Mouse (Mus musculus): ENCODE measurements around the gene Dapl1. TPM values are rescaled to one million over a fixed set of nuclear protein-coding genes. Genes with fewer than 3 reads are reported as not detected.

Dapl1 gene
- 3.5 and 4.8 TPM in 2 replicates for polyA plus RNA-seq (2012; rRNA removed)

DNA sequence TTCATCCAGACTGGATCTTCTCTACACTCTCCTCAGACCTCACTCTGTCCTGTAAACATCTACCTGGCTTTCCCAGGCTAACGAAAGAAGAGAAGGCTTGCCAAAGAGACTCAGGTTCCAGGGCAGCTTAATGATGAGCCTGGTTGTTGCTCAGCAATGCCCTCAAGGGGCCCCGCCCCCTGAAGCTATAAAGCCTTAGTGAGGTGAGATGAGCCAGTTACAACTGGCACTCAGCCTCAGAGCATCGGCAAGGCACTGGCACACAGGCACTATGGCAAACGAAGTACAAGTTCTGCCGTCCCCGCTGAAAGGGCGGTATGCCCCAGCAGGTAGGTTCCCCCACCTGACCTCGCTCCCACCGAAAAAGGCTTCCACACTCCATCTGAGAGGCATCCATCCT is at the start of gene Dapl1:
TSS of gene Dapl1 (plus strand) at position 216 of the 400 bp plus-strand sequence.
- Histone ChIP-seq H3K4me1 (ENCODE audit: control insufficient read depth, insufficient read depth, low read length) (0 out of 2 replicates have a peak, but pooled peaks cover 4% of the 10 kb centered on the region), H3K4me3 (ENCODE audit: control insufficient read depth, low read depth, low read length) (no peak within 1 kb of the TSS), H3K27ac (ENCODE audit: control insufficient read depth, insufficient read depth, low read depth, low read length) (no peak within 1 kb of the TSS), H3K27me3 (ENCODE audit: control insufficient read depth, insufficient read depth, low read length) (no peaks in the 10 kb centered on the region), H3K36me3 (ENCODE audit: control insufficient read depth, insufficient read depth, low read length) (no peaks in the 10 kb centered on the region)
- TF ChIP-seq POLR2A (IDR thresholded peaks at IDR 0.05; ENCODE audit: control insufficient read depth, low read depth, low read length) (no peak), CTCF (IDR thresholded peaks at IDR 0.05; ENCODE audit: control insufficient read depth, insufficient read depth, insufficient replicate concordance, low read depth, low read length) (no peak)

DNA sequence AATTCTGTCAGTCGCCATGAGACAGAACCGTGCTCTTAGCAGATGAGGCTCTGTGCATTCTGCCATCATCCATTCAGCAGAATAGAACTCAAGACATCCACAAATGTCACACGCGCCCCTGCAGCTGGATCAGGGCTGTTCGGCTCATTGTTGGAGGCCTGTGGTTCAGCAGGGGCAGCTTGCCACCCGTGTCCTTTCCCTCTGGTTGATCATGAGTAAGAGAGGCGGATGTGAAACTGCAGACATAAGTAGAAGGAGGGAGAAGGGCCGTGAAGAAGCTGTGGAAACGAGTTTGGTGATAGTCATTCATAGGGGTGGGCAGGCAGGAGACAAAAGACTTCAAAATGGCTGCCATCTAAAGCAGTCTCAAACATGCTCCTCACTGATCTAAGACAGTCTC is 49.6 kb upstream of the Dapl1 start:
- H3K4me1 ChIP-seq (ENCODE audit: control insufficient read depth, insufficient read depth, low read length), result peaks cover 4% of the 10 kb centered on the region; the same call in 1 of the 2 replicates
- H3K36me3 ChIP-seq (ENCODE audit: control insufficient read depth, insufficient read depth, low read length), result no peaks in the 10 kb centered on the region
- no peak overlapping the region for H3K4me3 ChIP-seq (ENCODE audit: control insufficient read depth, low read depth, low read length)
- TF ChIP-seq CTCF (IDR thresholded peaks at IDR 0.05; ENCODE audit: control insufficient read depth, insufficient read depth, insufficient replicate concordance, low read depth, low read length), result no peak
- no peak for TF ChIP-seq POLR2A (IDR thresholded peaks at IDR 0.05; ENCODE audit: control insufficient read depth, low read depth, low read length)
- no peak overlapping the region for H3K27ac ChIP-seq (ENCODE audit: control insufficient read depth, insufficient read depth, low read depth, low read length)
- H3K27me3 ChIP-seq (ENCODE audit: control insufficient read depth, insufficient read depth, low read length), result no peaks in the 10 kb centered on the region

DNA sequence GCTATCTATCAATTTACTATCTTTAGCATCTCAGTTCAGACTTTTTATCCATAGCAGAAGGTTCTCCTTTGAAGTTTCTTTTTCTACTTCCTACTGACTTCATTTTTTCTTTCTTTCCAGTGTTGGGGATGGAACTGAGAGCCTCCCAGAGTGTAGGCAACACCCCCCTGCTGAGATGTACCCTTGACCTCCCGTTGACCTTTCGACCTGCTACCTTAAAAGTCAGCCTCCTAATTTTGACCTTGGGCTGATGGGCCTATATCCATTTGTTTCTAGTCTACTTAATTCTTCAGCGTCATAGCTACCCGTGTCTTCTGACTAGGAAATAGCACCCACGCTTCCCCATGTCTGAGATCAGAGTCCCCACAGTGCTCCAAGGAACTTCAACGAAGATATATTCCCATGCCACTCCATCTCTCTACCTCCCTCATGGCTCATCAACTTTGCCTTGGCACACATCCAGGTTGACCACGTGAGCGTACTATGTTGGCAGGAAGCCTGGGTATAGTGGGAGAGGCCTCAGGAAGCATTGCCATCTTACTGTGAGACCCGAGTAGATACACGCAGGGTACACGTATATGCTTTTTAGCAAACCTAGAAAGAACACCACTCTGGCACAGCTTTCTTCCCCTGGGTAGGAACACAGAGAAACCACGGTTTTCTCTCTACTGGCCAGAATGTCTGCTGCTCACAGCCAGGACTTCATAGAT is 46.6 kb upstream of the Dapl1 start:
- H3K4me3 ChIP-seq (ENCODE audit: control insufficient read depth, low read depth, low read length), result no peak overlapping the region
- no peaks in the 10 kb centered on the region for H3K27me3 ChIP-seq (ENCODE audit: control insufficient read depth, insufficient read depth, low read length)
- TF ChIP-seq CTCF (IDR thresholded peaks at IDR 0.05; ENCODE audit: control insufficient read depth, insufficient read depth, insufficient replicate concordance, low read depth, low read length), result no peak
- no peak for TF ChIP-seq POLR2A (IDR thresholded peaks at IDR 0.05; ENCODE audit: control insufficient read depth, low read depth, low read length)
- peaks cover 4% of the 10 kb centered on the region; the same call in 1 of the 2 replicates for H3K4me1 ChIP-seq (ENCODE audit: control insufficient read depth, insufficient read depth, low read length)
- H3K27ac ChIP-seq (ENCODE audit: control insufficient read depth, insufficient read depth, low read depth, low read length), result no peak overlapping the region; the same call in 1 of the 2 replicates
- H3K36me3 ChIP-seq (ENCODE audit: control insufficient read depth, insufficient read depth, low read length), result no peaks in the 10 kb centered on the region

DNA sequence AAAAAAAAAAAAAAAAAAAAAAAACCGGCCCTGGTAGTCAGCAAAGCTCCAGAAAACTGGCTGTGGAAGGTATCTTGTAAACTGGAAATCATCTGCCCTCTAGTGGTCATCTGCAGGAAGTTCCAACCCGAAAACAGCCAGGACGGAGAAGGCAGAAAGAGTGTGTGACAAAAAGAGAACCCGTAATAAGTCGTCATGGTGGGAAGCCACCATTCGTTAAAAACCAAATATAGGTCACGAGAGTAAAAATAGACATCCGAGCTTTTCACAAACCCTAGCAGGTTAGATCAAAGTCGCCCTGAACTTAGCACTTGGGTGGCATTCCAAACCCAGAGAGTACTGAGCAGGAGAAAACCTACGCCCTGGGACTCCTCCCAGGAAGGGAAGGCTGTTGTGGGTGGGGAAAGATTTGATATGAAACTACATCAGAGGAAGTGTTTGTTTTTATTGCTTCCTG is 45.9 kb upstream of the Dapl1 start:
- no peak overlapping the region for H3K4me3 ChIP-seq (ENCODE audit: control insufficient read depth, low read depth, low read length)
- H3K4me1 ChIP-seq (ENCODE audit: control insufficient read depth, insufficient read depth, low read length), result peaks cover 4% of the 10 kb centered on the region; the same call in 1 of the 2 replicates
- no peak for TF ChIP-seq CTCF (IDR thresholded peaks at IDR 0.05; ENCODE audit: control insufficient read depth, insufficient read depth, insufficient replicate concordance, low read depth, low read length)
- no peak for TF ChIP-seq POLR2A (IDR thresholded peaks at IDR 0.05; ENCODE audit: control insufficient read depth, low read depth, low read length)
- no peaks in the 10 kb centered on the region for H3K27me3 ChIP-seq (ENCODE audit: control insufficient read depth, insufficient read depth, low read length)
- H3K27ac ChIP-seq (ENCODE audit: control insufficient read depth, insufficient read depth, low read depth, low read length), result peak overlapping the region; percentile 32; the same call in 1 of the 2 replicates
- H3K36me3 ChIP-seq (ENCODE audit: control insufficient read depth, insufficient read depth, low read length), result no peaks in the 10 kb centered on the region

DNA sequence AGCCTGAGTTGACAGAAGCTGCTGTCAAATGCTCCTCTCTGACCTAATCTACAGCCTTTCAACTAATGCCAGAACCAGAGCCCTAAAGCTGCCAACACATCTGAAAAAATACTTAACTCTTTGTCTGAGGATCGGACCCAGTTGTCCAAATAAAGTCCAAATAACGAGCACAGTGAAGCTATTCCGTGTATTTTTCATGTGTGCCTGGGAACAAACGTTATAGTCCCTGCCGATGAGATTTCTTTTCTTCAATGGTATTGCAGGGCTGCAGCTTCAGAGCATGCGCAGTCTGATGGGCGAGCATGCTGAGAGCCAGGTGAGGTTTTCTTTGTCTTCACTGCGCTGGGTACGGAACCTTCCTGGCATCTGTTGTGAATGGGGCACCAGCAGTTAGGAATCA is 44.6 kb upstream of the Dapl1 start:
- H3K4me1 ChIP-seq (ENCODE audit: control insufficient read depth, insufficient read depth, low read length), result peaks cover 4% of the 10 kb centered on the region; the same call in 1 of the 2 replicates
- H3K4me3 ChIP-seq (ENCODE audit: control insufficient read depth, low read depth, low read length), result no peak overlapping the region
- TF ChIP-seq CTCF (IDR thresholded peaks at IDR 0.05; ENCODE audit: control insufficient read depth, insufficient read depth, insufficient replicate concordance, low read depth, low read length) (no peak), POLR2A (IDR thresholded peaks at IDR 0.05; ENCODE audit: control insufficient read depth, low read depth, low read length) (no peak)
- no peaks in the 10 kb centered on the region for H3K36me3 ChIP-seq (ENCODE audit: control insufficient read depth, insufficient read depth, low read length)
- H3K27ac ChIP-seq (ENCODE audit: control insufficient read depth, insufficient read depth, low read depth, low read length), result no peak overlapping the region
- no peaks in the 10 kb centered on the region for H3K27me3 ChIP-seq (ENCODE audit: control insufficient read depth, insufficient read depth, low read length)

DNA sequence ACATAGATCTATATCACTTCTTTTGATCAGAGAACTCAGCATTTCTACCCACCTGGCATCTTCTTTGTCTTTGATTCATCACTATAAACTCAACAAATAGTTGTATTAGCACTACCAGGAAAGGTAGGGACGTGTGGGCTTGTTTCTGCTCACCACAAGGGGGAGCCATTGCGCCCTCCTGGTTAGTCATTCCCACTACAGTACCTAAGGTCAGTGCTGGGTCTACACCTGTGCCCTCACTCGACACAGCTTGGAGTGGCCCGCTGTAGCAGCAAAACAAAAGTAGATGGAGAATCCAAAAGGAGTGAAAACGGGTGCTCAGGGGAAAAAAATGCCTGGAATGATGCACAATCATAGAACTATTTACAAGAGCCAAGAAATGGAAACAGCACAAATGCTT is 44.0 kb upstream of the Dapl1 start:
- no peak for TF ChIP-seq POLR2A (IDR thresholded peaks at IDR 0.05; ENCODE audit: control insufficient read depth, low read depth, low read length)
- TF ChIP-seq CTCF (IDR thresholded peaks at IDR 0.05; ENCODE audit: control insufficient read depth, insufficient read depth, insufficient replicate concordance, low read depth, low read length), result peak; percentile 89; the same call in 1 of the 2 replicates
- H3K4me3 ChIP-seq (ENCODE audit: control insufficient read depth, low read depth, low read length), result no peak overlapping the region
- no peaks in the 10 kb centered on the region for H3K36me3 ChIP-seq (ENCODE audit: control insufficient read depth, insufficient read depth, low read length)
- H3K27me3 ChIP-seq (ENCODE audit: control insufficient read depth, insufficient read depth, low read length), result no peaks in the 10 kb centered on the region
- H3K4me1 ChIP-seq (ENCODE audit: control insufficient read depth, insufficient read depth, low read length), result peaks cover 4% of the 10 kb centered on the region; the same call in 1 of the 2 replicates
- H3K27ac ChIP-seq (ENCODE audit: control insufficient read depth, insufficient read depth, low read depth, low read length), result no peak overlapping the region

DNA sequence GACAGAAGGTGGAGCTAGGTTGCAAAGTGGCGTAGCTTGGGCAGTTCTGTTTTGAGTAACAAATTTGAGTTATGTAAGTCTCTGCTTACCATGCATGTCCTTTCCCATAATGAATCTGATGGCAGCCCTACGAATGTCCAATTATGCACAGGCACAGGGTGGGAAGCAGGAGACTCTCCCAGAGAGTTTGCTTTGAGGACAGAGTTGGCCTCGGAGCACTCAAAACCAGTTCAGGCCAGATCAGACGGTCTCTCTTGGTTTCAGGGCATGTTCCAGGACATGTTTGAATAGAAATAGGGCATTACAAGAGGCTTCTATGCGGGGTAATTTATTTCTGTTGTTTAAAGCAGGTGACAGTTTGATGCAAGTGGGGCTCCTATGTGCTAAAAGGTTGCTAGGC is 42.8 kb upstream of the Dapl1 start:
- H3K27ac ChIP-seq (ENCODE audit: control insufficient read depth, insufficient read depth, low read depth, low read length), result no peak overlapping the region
- no peak overlapping the region for H3K4me3 ChIP-seq (ENCODE audit: control insufficient read depth, low read depth, low read length)
- TF ChIP-seq POLR2A (IDR thresholded peaks at IDR 0.05; ENCODE audit: control insufficient read depth, low read depth, low read length) (no peak), CTCF (IDR thresholded peaks at IDR 0.05; ENCODE audit: control insufficient read depth, insufficient read depth, insufficient replicate concordance, low read depth, low read length) (no peak)
- no peaks in the 10 kb centered on the region for H3K36me3 ChIP-seq (ENCODE audit: control insufficient read depth, insufficient read depth, low read length)
- peaks cover 4% of the 10 kb centered on the region; the same call in 1 of the 2 replicates for H3K4me1 ChIP-seq (ENCODE audit: control insufficient read depth, insufficient read depth, low read length)
- no peaks in the 10 kb centered on the region for H3K27me3 ChIP-seq (ENCODE audit: control insufficient read depth, insufficient read depth, low read length)
